Mouse (Mus musculus): ENCODE data around the gene Fbxw8. TPM values are rescaled to one million over a fixed set of nuclear protein-coding genes. Genes with fewer than 3 reads are reported as not detected.
A peak's percentile ranks its signal among the peaks of the same experiment; 100 is the strongest.

The Fbxw8 gene
- polyA plus RNA-seq, 1 experiment from 2014 or later, result 14.0 TPM

DNA sequence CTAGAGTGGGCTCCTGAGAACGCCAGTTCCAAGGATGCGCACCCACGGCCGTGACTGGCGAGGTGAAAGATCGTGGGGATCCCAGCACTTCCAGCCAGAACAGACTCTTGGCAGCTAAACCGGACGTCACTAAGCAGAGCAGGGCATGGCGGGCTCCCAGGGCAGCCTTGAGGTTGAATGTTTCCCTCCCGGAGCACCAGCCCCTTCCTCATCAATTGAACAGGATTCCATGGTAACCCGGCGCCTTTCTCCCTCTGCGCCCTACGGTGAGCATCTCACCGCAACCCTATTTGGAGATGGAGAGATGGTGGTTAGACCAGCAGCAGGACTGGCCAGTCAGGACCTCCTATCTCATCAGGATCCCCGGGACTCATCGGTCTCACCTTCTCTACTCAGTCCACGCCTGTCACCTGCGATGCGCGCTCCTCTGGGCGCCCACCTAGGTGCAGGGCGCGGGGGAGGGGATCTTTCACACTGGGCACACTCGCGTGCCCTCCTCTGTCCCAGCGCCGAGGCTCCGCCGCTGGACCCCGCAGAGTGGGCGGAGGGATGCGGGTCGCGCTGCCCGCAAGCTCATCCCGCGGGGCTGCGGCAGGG, 128.1 kb downstream of the Fbxw8 start:
- Histone ChIP-seq H3K27me3 (ENCODE audit: control insufficient read depth, insufficient read depth, low read length) (peaks cover 13% of the 10 kb centered on the region; the same call in 1 of the 2 replicates), H3K27ac (replicated peaks) (no peak overlapping the region), H3K4me3 (ENCODE audit: low read depth, low read length) (peak overlapping the region; percentile 62), H3K4me2 (replicated peaks; ENCODE audit: low read depth) (peak overlapping the region; percentile 96), H3K9ac (ENCODE audit: low read length) (no peak overlapping the region), H3K36me3 (ENCODE audit: control insufficient read depth, insufficient read depth, low read length) (no peaks in the 10 kb centered on the region), H3K9me3 (ENCODE audit: control insufficient read depth, low read length) (no peaks in the 10 kb centered on the region), H3K4me1 (replicated peaks; ENCODE audit: control insufficient read depth, insufficient read depth) (peaks cover 3% of the 10 kb centered on the region)
- TF ChIP-seq CTCF (IDR thresholded peaks at IDR 0.05; ENCODE audit: low read depth), result no peak
- no peak for TF ChIP-seq EP300 (optimal IDR thresholded peaks at IDR 0.05)
- no peak for ATAC-seq (ENCODE audit: low FRiP score, low TSS enrichment)
- no peak for DNase-seq (ENCODE audit: low spot score)
- WGBS, result 3% methylated on average over 39 of the region's 39 CpGs

DNA sequence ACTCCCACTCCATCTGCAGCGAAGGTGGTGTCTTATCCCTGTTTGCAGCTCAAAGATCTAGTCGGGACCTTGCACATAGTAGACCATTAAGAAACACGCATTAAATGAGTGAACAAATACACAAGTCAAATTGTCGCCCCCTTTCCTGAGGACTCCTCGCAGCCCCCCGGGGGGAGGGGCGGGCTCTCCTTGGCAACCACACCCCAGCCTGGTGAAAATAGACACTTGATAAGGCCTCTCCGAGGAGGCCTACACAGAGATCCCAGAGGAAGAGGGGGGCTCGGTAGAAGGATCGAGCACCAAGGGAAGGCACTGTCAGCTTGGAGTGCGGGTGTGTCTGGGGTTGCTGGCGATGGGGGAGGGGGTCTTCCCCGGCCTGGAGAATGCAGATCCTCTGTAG, 128.9 kb downstream of the Fbxw8 start:
- Histone ChIP-seq H3K27ac (replicated peaks) (no peak overlapping the region), H3K36me3 (ENCODE audit: control insufficient read depth, insufficient read depth, low read length) (no peaks in the 10 kb centered on the region), H3K4me3 (ENCODE audit: low read depth, low read length) (no peak overlapping the region), H3K4me2 (replicated peaks; ENCODE audit: low read depth) (no peak overlapping the region), H3K4me1 (replicated peaks; ENCODE audit: control insufficient read depth, insufficient read depth) (peaks cover 3% of the 10 kb centered on the region), H3K9ac (ENCODE audit: low read length) (no peak overlapping the region), H3K9me3 (ENCODE audit: control insufficient read depth, low read length) (no peaks in the 10 kb centered on the region), H3K27me3 (ENCODE audit: control insufficient read depth, insufficient read depth, low read length) (peaks cover 13% of the 10 kb centered on the region; the same call in 1 of the 2 replicates)
- DNase-seq (ENCODE audit: low spot score), result no peak
- WGBS, result 14% methylated on average over 12 of the region's 13 CpGs
- TF ChIP-seq CTCF (IDR thresholded peaks at IDR 0.05; ENCODE audit: low read depth) (no peak), EP300 (optimal IDR thresholded peaks at IDR 0.05) (no peak)
- ATAC-seq (ENCODE audit: low FRiP score, low TSS enrichment), result no peak

DNA sequence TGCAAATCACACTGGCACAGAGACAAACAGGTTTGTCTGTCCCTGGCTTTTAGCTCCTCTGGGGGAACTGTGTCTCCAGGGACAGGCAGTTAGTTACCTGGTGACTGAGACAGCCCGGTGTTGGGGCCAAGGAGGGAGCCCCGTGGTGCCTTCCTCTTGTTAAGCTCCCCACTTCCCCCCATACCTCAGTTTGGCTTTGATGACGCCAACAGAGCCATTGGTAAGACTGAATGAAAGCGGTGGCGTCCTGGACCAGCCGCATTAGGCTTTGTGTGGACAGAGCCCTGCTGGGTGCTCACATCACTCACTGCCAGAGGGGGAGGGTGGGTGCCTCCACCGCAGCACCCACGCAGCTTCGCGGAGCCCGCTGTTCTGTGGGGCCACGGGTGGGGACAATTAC, 129.4 kb downstream of the Fbxw8 start:
- peaks cover 13% of the 10 kb centered on the region; the same call in 1 of the 2 replicates for H3K27me3 ChIP-seq (ENCODE audit: control insufficient read depth, insufficient read depth, low read length)
- peaks cover 3% of the 10 kb centered on the region for H3K4me1 ChIP-seq (replicated peaks; ENCODE audit: control insufficient read depth, insufficient read depth)
- ATAC-seq (ENCODE audit: low FRiP score, low TSS enrichment) (no peak), DNase-seq (ENCODE audit: low spot score) (no peak)
- H3K4me2 ChIP-seq (replicated peaks; ENCODE audit: low read depth), result no peak overlapping the region
- no peaks in the 10 kb centered on the region for H3K36me3 ChIP-seq (ENCODE audit: control insufficient read depth, insufficient read depth, low read length)
- WGBS, result 19% methylated on average over 12 of the region's 12 CpGs
- TF ChIP-seq EP300 (optimal IDR thresholded peaks at IDR 0.05) (no peak), CTCF (IDR thresholded peaks at IDR 0.05; ENCODE audit: low read depth) (no peak)
- H3K4me3 ChIP-seq (ENCODE audit: low read depth, low read length), result no peak overlapping the region
- H3K9ac ChIP-seq (ENCODE audit: low read length), result no peak overlapping the region
- no peak overlapping the region for H3K27ac ChIP-seq (replicated peaks)
- no peaks in the 10 kb centered on the region for H3K9me3 ChIP-seq (ENCODE audit: control insufficient read depth, low read length)

DNA sequence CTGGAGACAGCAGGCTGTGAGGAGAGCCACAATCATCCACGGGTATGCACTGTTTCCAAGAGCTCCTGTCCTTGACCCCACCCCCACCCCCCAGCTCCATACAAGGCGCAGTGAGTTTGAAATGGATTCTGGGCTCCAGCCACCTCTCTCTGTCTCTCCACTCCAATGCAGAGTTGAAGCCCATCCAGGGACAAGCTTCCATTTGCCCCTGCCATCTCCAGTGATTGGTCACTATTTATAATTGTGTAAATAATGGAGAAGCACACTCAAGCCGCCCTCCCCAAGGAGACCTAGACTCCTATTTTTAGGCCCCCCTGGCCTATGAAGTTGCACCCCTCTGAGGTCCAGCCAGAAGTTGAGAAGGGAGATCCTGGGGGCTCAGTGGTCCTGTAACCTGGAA, 132.2 kb downstream of the Fbxw8 start:
- no peak overlapping the region for H3K4me3 ChIP-seq (ENCODE audit: low read depth, low read length)
- TF ChIP-seq EP300 (optimal IDR thresholded peaks at IDR 0.05) (no peak), CTCF (IDR thresholded peaks at IDR 0.05; ENCODE audit: low read depth) (no peak)
- H3K27ac ChIP-seq (replicated peaks), result no peak overlapping the region
- no peak overlapping the region for H3K4me2 ChIP-seq (replicated peaks; ENCODE audit: low read depth)
- no peak overlapping the region for H3K9ac ChIP-seq (ENCODE audit: low read length)
- no peak for DNase-seq (ENCODE audit: low spot score)
- H3K9me3 ChIP-seq (ENCODE audit: control insufficient read depth, low read length), result no peaks in the 10 kb centered on the region
- 46% methylated on average over 3 of the region's 3 CpGs for WGBS
- no peak for ATAC-seq (ENCODE audit: low FRiP score, low TSS enrichment)
- peaks cover 9% of the 10 kb centered on the region; the same call in 1 of the 2 replicates for H3K27me3 ChIP-seq (ENCODE audit: control insufficient read depth, insufficient read depth, low read length)
- H3K36me3 ChIP-seq (ENCODE audit: control insufficient read depth, insufficient read depth, low read length), result no peaks in the 10 kb centered on the region
- H3K4me1 ChIP-seq (replicated peaks; ENCODE audit: control insufficient read depth, insufficient read depth), result peaks cover 3% of the 10 kb centered on the region

DNA sequence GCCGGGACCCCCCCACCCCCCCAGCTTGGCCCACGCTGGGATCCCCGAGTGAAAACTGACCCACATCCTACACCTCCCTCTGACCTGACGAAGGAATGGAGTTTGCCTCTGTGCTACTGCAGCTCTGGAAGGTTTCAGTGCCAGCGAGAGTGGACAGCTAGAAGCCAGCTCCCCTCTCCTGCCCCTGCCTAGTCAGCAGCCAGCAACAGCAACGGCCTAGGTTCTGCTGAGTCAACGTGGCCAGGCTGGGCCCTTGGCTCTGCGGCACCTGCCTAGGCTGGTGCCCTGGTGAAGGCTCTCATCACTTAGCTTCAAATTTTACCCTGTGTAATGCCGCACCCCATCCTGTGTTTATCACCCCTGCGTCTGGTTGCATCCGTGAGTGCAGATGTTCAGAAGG, 135.4 kb downstream of the Fbxw8 start:
- no peak for ATAC-seq (ENCODE audit: low FRiP score, low TSS enrichment)
- TF ChIP-seq EP300 (optimal IDR thresholded peaks at IDR 0.05) (no peak), CTCF (IDR thresholded peaks at IDR 0.05; ENCODE audit: low read depth) (no peak)
- WGBS, result 55% methylated on average over 11 of the region's 11 CpGs

DNA sequence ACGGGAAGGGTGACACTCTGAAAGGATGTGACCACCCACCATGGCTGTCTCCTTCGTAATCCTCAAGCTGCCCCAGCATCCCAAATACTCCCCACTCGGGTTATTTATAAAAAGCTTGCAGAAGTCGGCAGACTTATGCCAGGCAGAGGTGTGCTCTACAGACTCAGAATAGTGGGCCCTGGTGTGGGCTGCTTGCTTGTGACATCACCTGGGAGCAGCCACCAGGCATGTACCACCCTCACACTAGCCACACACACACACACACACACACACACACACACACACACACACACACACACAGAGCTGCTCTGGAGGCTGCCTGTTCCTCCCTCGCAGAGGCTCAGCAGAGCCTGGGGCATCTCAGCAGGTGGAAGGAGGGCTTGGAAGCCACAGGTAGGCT, 137.7 kb downstream of the Fbxw8 start:
- Histone ChIP-seq H3K4me3 (ENCODE audit: low read depth, low read length) (no peak overlapping the region), H3K4me2 (replicated peaks; ENCODE audit: low read depth) (no peak overlapping the region), H3K4me1 (replicated peaks; ENCODE audit: control insufficient read depth, insufficient read depth) (no peaks in the 10 kb centered on the region), H3K27ac (replicated peaks) (no peak overlapping the region), H3K9me3 (ENCODE audit: control insufficient read depth, low read length) (no peaks in the 10 kb centered on the region), H3K9ac (ENCODE audit: low read length) (no peak overlapping the region), H3K36me3 (ENCODE audit: control insufficient read depth, insufficient read depth, low read length) (no peaks in the 10 kb centered on the region), H3K27me3 (ENCODE audit: control insufficient read depth, insufficient read depth, low read length) (no peaks in the 10 kb centered on the region)
- 51% methylated on average over 5 of the region's 5 CpGs for WGBS
- DNase-seq (ENCODE audit: low spot score) (no peak), ATAC-seq (ENCODE audit: low FRiP score, low TSS enrichment) (no peak)
- no peak for TF ChIP-seq CTCF (IDR thresholded peaks at IDR 0.05; ENCODE audit: low read depth)
- no peak for TF ChIP-seq EP300 (optimal IDR thresholded peaks at IDR 0.05)

More for the DNA sequence above, 135.4 kb downstream of the Fbxw8 start:
- no peak overlapping the region for H3K9ac ChIP-seq (ENCODE audit: low read length)
- no peak overlapping the region for H3K27ac ChIP-seq (replicated peaks)
- no peaks in the 10 kb centered on the region for H3K36me3 ChIP-seq (ENCODE audit: control insufficient read depth, insufficient read depth, low read length)
- no peaks in the 10 kb centered on the region for H3K9me3 ChIP-seq (ENCODE audit: control insufficient read depth, low read length)
- H3K27me3 ChIP-seq (ENCODE audit: control insufficient read depth, insufficient read depth, low read length), result no peaks in the 10 kb centered on the region
- DNase-seq (ENCODE audit: low spot score), result no peak
- H3K4me3 ChIP-seq (ENCODE audit: low read depth, low read length), result no peak overlapping the region
- H3K4me2 ChIP-seq (replicated peaks; ENCODE audit: low read depth), result no peak overlapping the region
- H3K4me1 ChIP-seq (replicated peaks; ENCODE audit: control insufficient read depth, insufficient read depth), result no peaks in the 10 kb centered on the region

All from stomach, postnatal 0 days (tissue).